Mouse (Mus musculus): ENCODE measurements around the gene Colq.

Gene Colq

GRCm38 (mm10) chr14:31499526-31499925 lies 91.6 kb downstream of the Colq start:
- ChIA-PET POLR2A (interaction anchor here in 3 of 4 experiments (0.6 to 3.4 kb wide), 12 partner anchors 9 to 731 kb away, joined by 3 to 14 read pairs (median 3); partner anchors contain the start of genes Dph3 (in 1 of the 3) and Oxnad1 (in 1 of the 3)), CTCF (interaction anchor here in 2 of 4 experiments (0.9 to 1.0 kb wide), 3 partner anchors 18 to 113 kb away, joined by 3 read pairs; no protein-coding TSS in a partner anchor)

DNA sequence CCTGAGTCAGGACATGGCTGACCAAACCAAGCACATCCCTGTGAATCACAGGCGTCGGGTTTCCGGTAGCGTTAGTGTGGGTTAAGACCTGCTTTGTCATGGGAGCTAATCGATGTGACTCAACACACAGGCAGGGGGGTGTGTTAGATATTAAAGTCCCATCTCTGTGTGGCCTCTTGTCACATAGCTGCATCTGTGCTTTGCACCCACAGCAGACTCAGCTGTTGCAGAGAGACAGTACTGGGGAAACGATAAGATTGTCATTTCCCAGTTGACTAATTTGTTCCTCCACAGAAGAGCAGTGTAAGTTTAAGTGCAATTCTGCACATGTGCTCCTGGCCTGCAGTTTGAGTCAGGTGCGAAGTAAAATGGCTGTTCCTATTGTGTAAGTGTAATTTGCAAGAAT lies 94.9 kb downstream of the Colq start:
- CTCF ChIA-PET = interaction anchor here in 1 of 4 experiments (1.0 kb wide), 1 partner anchor 41 kb away, joined by 3 read pairs; no protein-coding TSS in a partner anchor
- POLR2A ChIA-PET = interaction anchor here in 2 of 4 experiments (0.5 to 2.8 kb wide), 4 partner anchors 9 to 157 kb away, joined by 3 to 20 read pairs (median 8); no protein-coding TSS in a partner anchor

- POLR2A ChIA-PET = interaction anchor here in 3 of 4 experiments (0.5 to 2.8 kb wide), 8 partner anchors 9 to 159 kb away, joined by 3 to 20 read pairs (median 3); partner anchors contain the start of gene Capn7 (in 1 of the 3)
- CTCF ChIA-PET = interaction anchor here (0.5 to 1.7 kb wide), 6 partner anchors 19 to 40 kb away, joined by 3 to 4 read pairs (median 3); no protein-coding TSS in a partner anchor
Observed at GRCm38 (mm10) chr14:31495538-31495937, 95.6 kb downstream of the Colq start.

GRCm38 (mm10) chr14:31494975-31495455 lies 96.1 kb downstream of the Colq start, which contains the start of gene Mettl6:
Mettl6 (minus strand) TSS chr14:31495040.
- CTCF ChIA-PET = interaction anchor here in 3 of 4 experiments (0.8 to 1.7 kb wide), 4 partner anchors 19 to 24 kb away, joined by 3 to 4 read pairs (median 3); no protein-coding TSS in a partner anchor
- POLR2A ChIA-PET = interaction anchor here in 3 of 4 experiments (0.7 to 2.8 kb wide), 12 partner anchors 10 to 664 kb away, joined by 3 to 20 read pairs (median 3); partner anchors contain the start of genes Capn7 (in 1 of the 3) and Ncoa4 (in 1 of the 3)

DNA sequence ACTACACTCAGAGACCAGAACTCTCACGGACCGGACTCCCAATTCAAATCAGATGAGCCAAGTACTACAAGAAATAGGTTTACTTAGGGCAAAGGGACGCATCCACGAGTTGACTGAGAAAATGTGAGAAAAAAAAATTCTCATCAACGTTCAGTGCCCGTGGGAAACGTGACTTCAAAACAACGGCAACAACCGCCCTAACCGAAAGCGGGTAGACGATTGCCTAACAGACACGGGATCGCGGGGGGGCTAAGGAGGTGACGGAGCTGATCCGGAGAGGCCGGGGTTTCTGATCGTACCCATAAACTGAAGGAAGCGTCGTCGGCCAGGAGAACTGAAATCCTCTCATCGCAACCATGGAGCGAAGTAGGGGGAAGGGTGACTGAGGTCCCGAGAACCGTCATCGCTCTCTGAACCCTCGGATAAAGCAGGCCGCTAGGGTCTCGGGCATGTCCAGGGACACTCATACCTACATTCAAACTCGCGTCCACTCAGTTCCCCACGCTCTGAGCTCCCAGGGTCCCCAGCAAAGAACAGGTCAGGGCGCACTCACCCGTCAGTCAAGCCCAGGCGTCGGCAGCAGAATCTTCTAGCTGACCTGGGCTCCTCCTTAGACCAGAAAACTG lies 96.7 kb downstream of the Colq start, which contains the start of gene Eaf1:
Gene Eaf1 (plus strand): TSS at position 51 of the 626 bp plus-strand sequence.
- ChIA-PET POLR2A (interaction anchor here in 3 of 4 experiments (0.8 to 2.8 kb wide), 13 partner anchors 10 to 665 kb away, joined by 3 to 20 read pairs (median 3); partner anchors contain the start of genes Capn7 (in 1 of the 3), Dph3 (in 1 of the 3), Ncoa4 (in 1 of the 3) and Oxnad1 (in 1 of the 3)), CTCF (interaction anchor here in 3 of 4 experiments (1.2 to 1.7 kb wide), 4 partner anchors 18 to 22 kb away, joined by 3 to 5 read pairs (median 4); no protein-coding TSS in a partner anchor)

- ChIA-PET POLR2A (interaction anchor here in 2 of 4 experiments (0.6 to 2.8 kb wide), 10 partner anchors 11 to 665 kb away, joined by 3 to 20 read pairs (median 4); partner anchors contain the start of genes Dph3 (in 1 of the 2), Ncoa4 (in 1 of the 2) and Oxnad1 (in 1 of the 2)), CTCF (interaction anchor here in 2 of 4 experiments (0.5 to 1.7 kb wide), 3 partner anchors 21 kb away, joined by 3 to 5 read pairs (median 4); no protein-coding TSS in a partner anchor)
Observed at GRCm38 (mm10) chr14:31493901-31494300, 97.2 kb downstream of the Colq start.

- ChIA-PET CTCF (interaction anchor here in 1 of 4 experiments (0.5 to 0.6 kb wide), 2 partner anchors 33 to 37 kb away, joined by 3 read pairs; no protein-coding TSS in a partner anchor), POLR2A (interaction anchor here in 1 of 4 experiments (1.1 kb wide), 1 partner anchor 14 kb away, joined by 3 read pairs; no protein-coding TSS in a partner anchor)
Observed at GRCm38 (mm10) chr14:31488055-31488454, 103.1 kb downstream of the Colq start.

GRCm38 (mm10) chr14:31486465-31486864 lies 104.7 kb downstream of the Colq start:
- ChIA-PET POLR2A (no interaction called here), CTCF (interaction anchor here in 1 of 4 experiments (0.6 kb wide), 1 partner anchor 348 kb away, joined by 4 read pairs; no protein-coding TSS in a partner anchor)

- POLR2A ChIA-PET = no interaction called here
- CTCF ChIA-PET = interaction anchor here in 2 of 4 experiments (1.0 kb wide), 2 partner anchors 10 kb away, joined by 4 to 5 read pairs; no protein-coding TSS in a partner anchor
Observed at GRCm38 (mm10) chr14:31482417-31482816, 108.7 kb downstream of the Colq start.

DNA sequence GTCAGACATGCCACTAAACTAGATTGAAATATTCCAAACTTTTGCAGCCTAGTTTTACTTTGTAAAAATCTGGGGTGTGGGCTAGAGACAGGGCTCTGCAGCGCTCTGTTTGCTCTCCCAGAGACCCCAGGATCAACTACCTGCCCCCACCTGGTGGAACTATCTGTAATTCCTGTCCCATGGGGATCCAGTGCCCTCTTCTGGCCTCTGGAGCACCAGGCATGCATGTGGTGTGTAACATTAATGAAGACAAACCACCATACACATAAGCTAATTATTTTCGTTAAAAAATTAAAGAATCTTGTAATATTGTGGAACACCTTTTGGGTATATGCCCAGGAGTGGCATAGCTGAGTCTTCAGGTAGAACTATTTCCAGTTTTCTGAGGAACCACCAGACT lies 117.8 kb downstream of the Colq start:
- POLR2A ChIA-PET = interaction anchor here in 1 of 4 experiments (1.1 to 2.1 kb wide), 4 partner anchors 11 to 77 kb away, joined by 3 to 5 read pairs (median 4); partner anchors contain the start of gene Eaf1

More for the DNA sequence above, 117.8 kb downstream of the Colq start:
- CTCF ChIA-PET = interaction anchor here in 3 of 4 experiments (0.6 to 3.2 kb wide), 11 partner anchors 10 to 201 kb away, joined by 3 to 35 read pairs (median 7); partner anchors contain the start of genes Capn7 (in 1 of the 3), Eaf1 (in 1 of the 3) and Mettl6 (in 1 of the 3)
